16 mouse cellular contexts compared by ENCODE assay signal in genomic region chr11:45026012-45026411, GRCm38 (mm10).
DNase-seq lines count a peak whose midpoint lies in the region; ATAC-seq and TF ChIP-seq lines count a peak whose summit lies in the region.
"Had no signal": no experiment of that assay in that cellular context is flagged by ENCODE, and none has a peak within 500 bp of the region (broad histone marks: within the 10 kb centered on the region; RNA-seq: fewer than 3 reads in every experiment).

No protein-coding gene starts in this region.

- 0 out of 2 replicates have a peak, but pooled peaks cover 3% of the 10 kb centered on the region for H3K4me1 ChIP-seq in forebrain, embryonic 14.5 days (ENCODE audit: control insufficient read depth, insufficient read depth, low read length)
- peaks cover 14% of the 10 kb centered on the region for H3K4me1 ChIP-seq in forebrain, embryonic 10.5 days
- peaks cover 17% of the 10 kb centered on the region for H3K4me1 ChIP-seq in midbrain, embryonic 10.5 days
- H3K4me1 ChIP-seq in midbrain, postnatal 0 days (ENCODE audit: insufficient read depth, low read length) = no peaks in the 10 kb centered on the region
- peaks cover 18% of the 10 kb centered on the region for H3K4me1 ChIP-seq in hindbrain, embryonic 13.5 days (replicated peaks)
- H3K4me1 ChIP-seq in neural tube, embryonic 14.5 days (ENCODE audit: control insufficient read depth, insufficient read depth, low read length) = peaks cover 6% of the 10 kb centered on the region; the same call in 1 of the 2 replicates
- H3K4me1 ChIP-seq: lung, embryonic 15.5 days had no signal

- H3K27me3 ChIP-seq in forebrain, embryonic 14.5 days (replicated peaks; ENCODE audit: control insufficient read depth, insufficient read depth, low read length) = no peaks in the 10 kb centered on the region
- H3K27me3 ChIP-seq in forebrain, embryonic 10.5 days (ENCODE audit: poor library complexity, severe bottlenecking) = peaks cover 10% of the 10 kb centered on the region
- no peaks in the 10 kb centered on the region for H3K27me3 ChIP-seq in midbrain, embryonic 10.5 days (ENCODE audit: low read depth, poor library complexity, severe bottlenecking)
- no peaks in the 10 kb centered on the region for H3K27me3 ChIP-seq in midbrain, postnatal 0 days (ENCODE audit: insufficient read depth, low read length)
- no peaks in the 10 kb centered on the region for H3K27me3 ChIP-seq in hindbrain, embryonic 13.5 days
- H3K27me3 ChIP-seq in neural tube, embryonic 14.5 days (ENCODE audit: control insufficient read depth, insufficient read depth, low read length) = no peaks in the 10 kb centered on the region
- H3K27me3 ChIP-seq: lung, embryonic 15.5 days had no signal

- H3K9ac ChIP-seq in forebrain, embryonic 14.5 days (ENCODE audit: low read length) = no peak overlapping the region
- H3K9ac ChIP-seq in midbrain, postnatal 0 days (replicated peaks; ENCODE audit: low read length, poor library complexity, severe bottlenecking) = no peak overlapping the region
- no peak overlapping the region for H3K9ac ChIP-seq in hindbrain, embryonic 13.5 days
- no peak overlapping the region for H3K9ac ChIP-seq in neural tube, embryonic 14.5 days (replicated peaks; ENCODE audit: low read depth, low read length)
- H3K9ac ChIP-seq: limb, embryonic 13.5 days; liver, embryonic 14.5 days; lung, embryonic 15.5 days had no signal

- no peak for DNase-seq in forebrain, embryonic 14.5 days (ENCODE audit: low spot score)
- no peak for DNase-seq in forebrain, embryonic 10.5 days (ENCODE audit: extremely low spot score, low spot score)
- DNase-seq in midbrain, embryonic 10.5 days (ENCODE audit: low spot score) = no peak
- DNase-seq in midbrain, postnatal 0 days (ENCODE audit: low spot score) = no peak
- DNase-seq in urinary bladder, postnatal 4 days (ENCODE audit: low spot score in 2 of 2) = no peak
- DNase-seq: adrenal gland, postnatal 36 days; cerebellum, adult 11-12 months; kidney, adult 11 months; kidney, postnatal 36 days; lung, postnatal 4 days; thymus, adult 2 months had no signal

- H3K27ac ChIP-seq in forebrain, embryonic 14.5 days (ENCODE audit: low read depth, low read length) = no peak overlapping the region
- H3K27ac ChIP-seq in forebrain, embryonic 10.5 days = no peak overlapping the region
- H3K27ac ChIP-seq in midbrain, embryonic 10.5 days (replicated peaks) = 0 out of 2 replicates have a peak overlapping the region, but pooled peaks have one; percentile 77
- H3K27ac ChIP-seq in midbrain, postnatal 0 days (ENCODE audit: low read depth, low read length) = no peak overlapping the region
- H3K27ac ChIP-seq in hindbrain, embryonic 13.5 days = peak overlapping the region; percentile 83
- H3K27ac ChIP-seq in neural tube, embryonic 14.5 days (ENCODE audit: low read depth, low read length) = peak overlapping the region; percentile 65; the same call in 1 of the 2 replicates
- H3K27ac ChIP-seq: limb, embryonic 13.5 days; liver, embryonic 14.5 days; lung, embryonic 15.5 days had no signal

- no peak overlapping the region for H3K4me3 ChIP-seq in forebrain, embryonic 14.5 days (ENCODE audit: low read depth, low read length)
- H3K4me3 ChIP-seq in forebrain, embryonic 10.5 days = no peak overlapping the region
- H3K4me3 ChIP-seq in midbrain, embryonic 10.5 days = no peak overlapping the region
- H3K4me3 ChIP-seq in midbrain, postnatal 0 days (ENCODE audit: low read depth, low read length) = no peak overlapping the region
- no peak overlapping the region for H3K4me3 ChIP-seq in hindbrain, embryonic 13.5 days
- no peak overlapping the region for H3K4me3 ChIP-seq in neural tube, embryonic 14.5 days (ENCODE audit: low read depth, low read length)
- H3K4me3 ChIP-seq: limb, embryonic 13.5 days; lung, embryonic 15.5 days had no signal

- H3K4me2 ChIP-seq in forebrain, embryonic 14.5 days (ENCODE audit: low read length) = no peak overlapping the region
- H3K4me2 ChIP-seq in midbrain, postnatal 0 days (ENCODE audit: low read depth, low read length, poor library complexity, severe bottlenecking) = no peak overlapping the region
- H3K4me2 ChIP-seq in hindbrain, embryonic 13.5 days = no peak overlapping the region
- H3K4me2 ChIP-seq in neural tube, embryonic 14.5 days (ENCODE audit: low read depth, low read length) = no peak overlapping the region
- H3K4me2 ChIP-seq: limb, embryonic 13.5 days had no signal

- no peaks in the 10 kb centered on the region for H3K36me3 ChIP-seq in forebrain, embryonic 14.5 days (ENCODE audit: control insufficient read depth, insufficient read depth, low read length)
- no peaks in the 10 kb centered on the region for H3K36me3 ChIP-seq in forebrain, embryonic 10.5 days (replicated peaks)
- H3K36me3 ChIP-seq in midbrain, embryonic 10.5 days = no peaks in the 10 kb centered on the region
- H3K36me3 ChIP-seq in midbrain, postnatal 0 days (ENCODE audit: insufficient read depth, low read length) = no peaks in the 10 kb centered on the region
- H3K36me3 ChIP-seq in hindbrain, embryonic 13.5 days = no peaks in the 10 kb centered on the region
- H3K36me3 ChIP-seq in neural tube, embryonic 14.5 days (ENCODE audit: control insufficient read depth, insufficient read depth, low read length) = no peaks in the 10 kb centered on the region
- H3K36me3 ChIP-seq: limb, embryonic 13.5 days; lung, embryonic 15.5 days had no signal

- TF ChIP-seq CTCF in midbrain, postnatal 0 days (IDR thresholded peaks at IDR 0.05) = no peak

- no peaks in the 10 kb centered on the region for H3K9me3 ChIP-seq in forebrain, embryonic 14.5 days (replicated peaks; ENCODE audit: control insufficient read depth, low read length)
- H3K9me3 ChIP-seq in forebrain, embryonic 10.5 days = no peaks in the 10 kb centered on the region
- no peaks in the 10 kb centered on the region for H3K9me3 ChIP-seq in midbrain, embryonic 10.5 days (replicated peaks)
- H3K9me3 ChIP-seq in midbrain, postnatal 0 days (ENCODE audit: low read length) = no peaks in the 10 kb centered on the region
- H3K9me3 ChIP-seq in hindbrain, embryonic 13.5 days = no peaks in the 10 kb centered on the region
- no peaks in the 10 kb centered on the region for H3K9me3 ChIP-seq in neural tube, embryonic 14.5 days (ENCODE audit: control insufficient read depth, low read length)
- H3K9me3 ChIP-seq: limb, embryonic 13.5 days; lung, embryonic 15.5 days had no signal

- WGBS in forebrain, embryonic 14.5 days = 83% methylated on average over 5 of the region's 5 CpGs
- 76% methylated on average over 5 of the region's 5 CpGs for WGBS in forebrain, embryonic 10.5 days
- 78% methylated on average over 5 of the region's 5 CpGs for WGBS in midbrain, embryonic 10.5 days
- 85% methylated on average over 5 of the region's 5 CpGs for WGBS in midbrain, postnatal 0 days
- 69% methylated on average over 5 of the region's 5 CpGs for WGBS in hindbrain, embryonic 13.5 days
- 75% methylated on average over 5 of the region's 5 CpGs for WGBS in neural tube, embryonic 14.5 days

- ATAC-seq in forebrain, embryonic 14.5 days = 0 out of 2 replicates have a peak, but pooled peaks have one; percentile 7
- ATAC-seq in midbrain, postnatal 0 days (ENCODE audit: low FRiP score) = no peak
- peak; percentile 46; the same call in 1 of the 2 replicates for ATAC-seq in hindbrain, embryonic 13.5 days (ENCODE audit: low FRiP score)
- ATAC-seq in neural tube, embryonic 14.5 days (ENCODE audit: low read depth) = no peak

Comparison
In these comparisons a context has a peak if more than half of its experiments do, and no peak if none do; other contexts are left out.
1. H3K27ac ChIP-seq: peak in midbrain, embryonic 10.5 days (single experiment), hindbrain, embryonic 13.5 days (single experiment) and neural tube, embryonic 14.5 days (single experiment); none in forebrain, embryonic 14.5 days (single experiment), forebrain, embryonic 10.5 days (single experiment) and midbrain, postnatal 0 days (single experiment).
2. ATAC-seq: peak in forebrain, embryonic 14.5 days (single experiment) and hindbrain, embryonic 13.5 days (single experiment); none in midbrain, postnatal 0 days (single experiment) and neural tube, embryonic 14.5 days (single experiment).